Mouse (Mus musculus): ENCODE results near the gene Trnp1.

DNA sequence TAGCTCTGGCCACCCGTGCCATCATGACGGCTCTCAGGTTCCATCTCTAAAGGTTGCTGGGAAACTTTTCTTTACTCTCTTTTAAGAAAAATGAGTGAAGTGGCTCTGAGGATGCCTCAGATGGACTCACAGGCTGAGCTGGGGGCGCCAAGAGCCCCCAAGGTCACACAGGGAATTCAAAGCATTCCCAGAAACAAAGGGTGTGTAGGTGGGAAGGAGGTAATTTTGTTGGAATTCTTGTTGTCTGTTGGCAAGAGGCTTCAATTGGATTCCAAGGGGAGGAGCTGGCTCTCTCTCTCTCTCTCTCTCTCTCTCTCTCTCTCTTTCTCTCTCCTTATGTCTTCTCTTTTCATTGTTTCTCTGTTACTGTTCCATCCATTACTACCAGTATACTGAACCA lies 56.2 kb downstream of the Trnp1 start:
- TF ChIP-seq EP300 (optimal IDR thresholded peaks at IDR 0.05) (no peak), CTCF (IDR thresholded peaks at IDR 0.05; ENCODE audit: low read depth) (no peak)

Measured in stomach, postnatal 0 days (tissue).